Mouse (Mus musculus) right cerebral cortex, postnatal 10 days (tissue): ENCODE measurements at regions not wholly inside any gene's neighbourhood (a gene's known extent, or its start where the extent isn't known, plus 50 kb on each side); places are given as distances from the start of the nearest gene placed in this dataset.
A peak's percentile ranks its signal among the peaks of the same experiment; 100 is the strongest.

Experiments used
- DNase-seq, 2 experiments: peaks; one replicate each; pipeline ENCODE4 v3.0.0; 2021; ENCODE audit warnings: low spot score in 2 of 2

- DNase-seq, result peak; percentile 15 to 16
Observed at GRCm38 (mm10) chr3:73934491-73934890, 226.3 kb upstream of the Bche start.

DNA sequence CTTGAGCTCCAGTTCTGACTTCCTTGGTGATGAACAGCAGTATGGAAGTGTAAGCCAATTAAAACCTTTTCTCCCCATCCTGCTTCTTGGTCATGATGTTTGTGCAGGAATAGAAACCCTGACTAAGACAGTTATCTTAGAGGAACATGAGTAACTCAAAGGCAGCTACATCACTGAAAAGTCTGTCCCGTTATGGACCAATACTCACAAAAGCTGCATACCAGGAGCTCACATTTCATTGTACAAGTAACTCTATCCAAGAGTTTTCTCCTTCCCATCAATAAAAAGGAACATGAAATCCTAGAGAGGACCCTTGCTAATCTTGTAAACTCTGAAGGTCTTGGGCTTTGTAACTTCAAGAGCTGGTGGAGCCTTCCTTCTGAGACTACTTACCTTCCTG, 224.0 kb upstream of the Bche start:
- no peak for DNase-seq
